Mouse (Mus musculus) hindbrain, embryonic 16.5 days (tissue): ENCODE measurements around the gene Pla2g3. TPM values are rescaled to one million over a fixed set of nuclear protein-coding genes. Genes with fewer than 3 reads are reported as not detected.
A peak's percentile ranks its signal among the peaks of the same experiment; 100 is the strongest.

Experiments used
- ATAC-seq: fragments of 200-750 bp; cut with Nextera tagmentation; 2 replicates; pipeline ENCODE4 v1.8.0; 2017; ENCODE audit warnings: moderate TSS enrichment, moderate library complexity
- H3K27ac ChIP-seq: fragments of 300-500 bp; sonication (generic); 2 replicates; pipeline ENCODE4 v1.5.1; 2014; ENCODE audit warnings: low read depth, mild to moderate bottlenecking, control low read depth, low read length, moderate library complexity
- H3K27me3 ChIP-seq: fragments of 300-500 bp; sonication (generic); replicated peaks from 2 replicates; pipeline ENCODE4 v1.6.1; 2014; ENCODE audit warnings: low read length; ENCODE audit not compliant: control insufficient read depth, insufficient read depth
- H3K36me3 ChIP-seq: fragments of 300-500 bp; sonication (generic); 2 replicates; pipeline ENCODE4 v1.6.1; 2014; ENCODE audit warnings: mild to moderate bottlenecking, low read length, moderate library complexity, mixed read lengths; ENCODE audit not compliant: control insufficient read depth, insufficient read depth
- H3K4me1 ChIP-seq: fragments of 300-500 bp; sonication (generic); 2 replicates; pipeline ENCODE4 v1.6.1; 2014; ENCODE audit warnings: low read depth, low read length; ENCODE audit not compliant: control insufficient read depth, insufficient read depth
- H3K4me2 ChIP-seq: fragments of 300-500 bp; sonication (generic); 2 replicates; pipeline ENCODE4 v1.6.1; 2014; ENCODE audit warnings: mild to moderate bottlenecking, low read length, control low read depth, moderate library complexity
- H3K4me3 ChIP-seq: fragments of 300-500 bp; sonication (generic); 2 replicates; pipeline ENCODE4 v1.5.1; 2014; ENCODE audit warnings: mild to moderate bottlenecking, low read length, control low read depth, moderate library complexity
- H3K9ac ChIP-seq: fragments of 300-500 bp; sonication (generic); 2 replicates; pipeline ENCODE4 v1.6.1; 2014; ENCODE audit warnings: low read depth, mild to moderate bottlenecking, control low read depth, low read length, moderate library complexity
- H3K9me3 ChIP-seq: fragments of 300-500 bp; sonication (generic); 2 replicates; pipeline ENCODE4 v1.6.1; 2014; ENCODE audit warnings: mild to moderate bottlenecking, low read length, moderate library complexity; ENCODE audit not compliant: control insufficient read depth
- WGBS: fragments of 180-500 bp; shearing (Covaris S2); extraction: QIAGEN DNeasy Blood & Tissue Kit; methylation state at CpG from one replicate; pipeline ENCODE4 v1.1.7; 2014; 5-methylcytosine and 5-hydroxymethylcytosine counted together
- polyA plus RNA-seq: library from polyadenylated mRNA; unstranded; fragments of >200 nt; fragmentation: Nextera tagmentation; extraction: Ambion mirVana; gene quantifications from 2 replicates; pipeline ENCODE4 v1.2.1, GENCODE M21; 2015

Gene Pla2g3
- polyA plus RNA-seq, 1 experiment from 2014 or later: 9.2 TPM

- Histone ChIP-seq H3K27me3 (no peaks in the 10 kb centered on the region), H3K36me3 (no peaks in the 10 kb centered on the region), H3K4me1 (no peaks in the 10 kb centered on the region), H3K27ac (no peak overlapping the region), H3K9me3 (peaks cover 2% of the 10 kb centered on the region; the same call in 1 of the 2 replicates), H3K4me2 (no peak overlapping the region), H3K9ac (no peak overlapping the region), H3K4me3 (no peak overlapping the region)
- 21% methylated on average over 9 of the region's 9 CpGs for WGBS
- no peak for ATAC-seq
These were observed 57.6 kb downstream of the Pla2g3 start for GRCm38 (mm10) chr11:3545531-3546241.

GRCm38 (mm10) chr11:3546242-3546562 lies 58.1 kb downstream of the Pla2g3 start:
- no peak overlapping the region for H3K4me3 ChIP-seq
- no peak overlapping the region for H3K27ac ChIP-seq
- H3K36me3 ChIP-seq: no peaks in the 10 kb centered on the region
- H3K27me3 ChIP-seq: no peaks in the 10 kb centered on the region
- H3K4me1 ChIP-seq: no peaks in the 10 kb centered on the region
- ATAC-seq: no peak
- H3K9me3 ChIP-seq: peaks cover 2% of the 10 kb centered on the region; the same call in 1 of the 2 replicates
- no peak overlapping the region for H3K9ac ChIP-seq
- 25% methylated on average over 1 of the region's 1 CpGs for WGBS
- H3K4me2 ChIP-seq: no peak overlapping the region

GRCm38 (mm10) chr11:3547047-3547446 lies 59.0 kb downstream of the Pla2g3 start:
- no peak overlapping the region for H3K4me3 ChIP-seq
- no peak overlapping the region for H3K27ac ChIP-seq
- H3K36me3 ChIP-seq: no peaks in the 10 kb centered on the region
- no peak overlapping the region for H3K9ac ChIP-seq
- 84% methylated on average over 2 of the region's 2 CpGs for WGBS
- H3K9me3 ChIP-seq: peaks cover 2% of the 10 kb centered on the region; the same call in 1 of the 2 replicates
- no peaks in the 10 kb centered on the region for H3K27me3 ChIP-seq
- H3K4me1 ChIP-seq: no peaks in the 10 kb centered on the region
- H3K4me2 ChIP-seq: no peak overlapping the region
- ATAC-seq: no peak

- Histone ChIP-seq H3K4me3 (no peak overlapping the region), H3K9me3 (peaks cover 2% of the 10 kb centered on the region; the same call in 1 of the 2 replicates), H3K4me2 (no peak overlapping the region), H3K27ac (no peak overlapping the region), H3K4me1 (no peaks in the 10 kb centered on the region), H3K27me3 (no peaks in the 10 kb centered on the region), H3K36me3 (no peaks in the 10 kb centered on the region), H3K9ac (no peak overlapping the region)
- 0 out of 2 replicates have a peak, but pooled peaks have one; percentile 34 for ATAC-seq
- WGBS: 40% methylated on average over 6 of the region's 6 CpGs
These were observed 59.9 kb downstream of the Pla2g3 start for GRCm38 (mm10) chr11:3547969-3548368.

GRCm38 (mm10) chr11:3548564-3549295 lies 60.6 kb downstream of the Pla2g3 start:
- no peak overlapping the region for H3K9ac ChIP-seq
- H3K36me3 ChIP-seq: no peaks in the 10 kb centered on the region
- no peak overlapping the region for H3K4me2 ChIP-seq
- H3K27me3 ChIP-seq: no peaks in the 10 kb centered on the region
- no peaks in the 10 kb centered on the region for H3K4me1 ChIP-seq
- 63% methylated on average over 3 of the region's 3 CpGs for WGBS
- no peak for ATAC-seq
- H3K9me3 ChIP-seq: peaks cover 2% of the 10 kb centered on the region; the same call in 1 of the 2 replicates
- no peak overlapping the region for H3K27ac ChIP-seq
- no peak overlapping the region for H3K4me3 ChIP-seq

Other genes starting within 250 kb of the Pla2g3 start
- gene Drg1, start 221.9 kb upstream of the Pla2g3 start, polyA plus RNA-seq: 207 and 210 TPM in 2 replicates
- 35.2 and 40.7 TPM in 2 replicates for gene Patz1, start 199.4 kb upstream of the Pla2g3 start, polyA plus RNA-seq
- gene Pik3ip1, start 157.9 kb upstream of the Pla2g3 start, polyA plus RNA-seq: 30.8 and 36.1 TPM in 2 replicates
- 159 and 164 TPM in 2 replicates for gene Limk2, start 79.1 kb upstream of the Pla2g3 start, polyA plus RNA-seq
- 43.0 and 46.2 TPM in 2 replicates for gene Rnf185, start 35.9 kb upstream of the Pla2g3 start, polyA plus RNA-seq
- gene Inpp5j, start 16.5 kb downstream of the Pla2g3 start, polyA plus RNA-seq: 12.5 and 13.9 TPM in 2 replicates
- gene Selenom, start 26.4 kb downstream of the Pla2g3 start, polyA plus RNA-seq: 176 and 225 TPM in 2 replicates
- gene Smtn, start 52.3 kb downstream of the Pla2g3 start, polyA plus RNA-seq: 15.2 and 21.8 TPM in 2 replicates
- 25.9 and 31.0 TPM in 2 replicates for gene Morc2a, start 160.9 kb downstream of the Pla2g3 start, polyA plus RNA-seq